Mouse (Mus musculus) gastrocnemius, postnatal 10 days (tissue): ENCODE data around the gene 1110008L16Rik. TPM values are rescaled to one million over a fixed set of nuclear protein-coding genes. Genes with fewer than 3 reads are reported as not detected.
A peak's percentile ranks its signal among the peaks of the same experiment; 100 is the strongest.
"Not testable (repeated sequence)": the region's sequence is repeated elsewhere in the genome, so short reads cannot be mapped to it uniquely, and the experiment has no call there.

Source experiments
- DNase-seq: peaks from one replicate; pipeline ENCODE4 v3.0.0; 2021; ENCODE audit warnings: mixed read lengths
- total RNA-seq, 2 experiments: library from RNA; stranded (reverse); gene quantifications; 2 replicates each; pipeline ENCODE4 v1.2.3; 2021

Gene 1110008L16Rik
- total RNA-seq, 2 experiments from 2014 or later, result 6.9 to 7.9 TPM

GRCm38 (mm10) chr12:55392733-55393577 is 93.6 kb downstream of the 1110008L16Rik start:
- no peak for DNase-seq

- DNase-seq, result not testable (repeated sequence)
These were observed 96.2 kb downstream of the 1110008L16Rik start for GRCm38 (mm10) chr12:55395601-55396000.

- no peak for DNase-seq
These were observed 97.2 kb downstream of the 1110008L16Rik start for GRCm38 (mm10) chr12:55396536-55396935.

DNA sequence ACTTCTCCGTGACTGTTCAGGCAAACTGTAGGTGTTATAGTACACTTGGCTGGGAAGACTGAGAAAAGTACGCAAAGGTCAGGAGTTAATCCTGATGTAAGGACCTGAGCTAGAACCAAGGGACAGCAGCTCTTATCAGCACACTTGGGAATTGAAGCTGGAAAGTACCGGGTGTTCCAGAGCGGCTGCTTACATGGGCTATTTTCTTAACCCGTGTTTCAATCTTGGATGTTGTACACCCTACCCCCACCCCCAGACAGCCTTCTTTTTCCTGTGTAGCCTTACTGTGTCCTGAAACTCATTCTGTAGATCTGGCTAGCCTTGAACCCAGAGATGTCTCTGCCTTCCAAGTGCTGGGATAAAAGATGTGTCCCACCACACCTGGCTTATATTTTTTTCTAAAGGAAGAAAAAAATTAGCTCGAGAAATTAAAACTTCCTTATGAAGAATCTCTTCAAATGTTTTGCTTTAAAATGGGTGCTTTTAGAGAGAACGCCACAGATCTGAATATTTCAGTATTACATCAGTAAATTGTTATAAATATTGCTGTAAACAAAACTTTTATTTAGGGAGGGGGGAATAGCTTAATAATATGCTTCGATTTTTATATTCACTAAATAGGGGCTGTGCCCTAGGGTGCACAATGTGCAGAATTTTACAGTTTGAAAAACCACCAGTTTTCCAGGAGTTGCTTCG is 98.3 kb downstream of the 1110008L16Rik start:
- DNase-seq, result no peak

DNA sequence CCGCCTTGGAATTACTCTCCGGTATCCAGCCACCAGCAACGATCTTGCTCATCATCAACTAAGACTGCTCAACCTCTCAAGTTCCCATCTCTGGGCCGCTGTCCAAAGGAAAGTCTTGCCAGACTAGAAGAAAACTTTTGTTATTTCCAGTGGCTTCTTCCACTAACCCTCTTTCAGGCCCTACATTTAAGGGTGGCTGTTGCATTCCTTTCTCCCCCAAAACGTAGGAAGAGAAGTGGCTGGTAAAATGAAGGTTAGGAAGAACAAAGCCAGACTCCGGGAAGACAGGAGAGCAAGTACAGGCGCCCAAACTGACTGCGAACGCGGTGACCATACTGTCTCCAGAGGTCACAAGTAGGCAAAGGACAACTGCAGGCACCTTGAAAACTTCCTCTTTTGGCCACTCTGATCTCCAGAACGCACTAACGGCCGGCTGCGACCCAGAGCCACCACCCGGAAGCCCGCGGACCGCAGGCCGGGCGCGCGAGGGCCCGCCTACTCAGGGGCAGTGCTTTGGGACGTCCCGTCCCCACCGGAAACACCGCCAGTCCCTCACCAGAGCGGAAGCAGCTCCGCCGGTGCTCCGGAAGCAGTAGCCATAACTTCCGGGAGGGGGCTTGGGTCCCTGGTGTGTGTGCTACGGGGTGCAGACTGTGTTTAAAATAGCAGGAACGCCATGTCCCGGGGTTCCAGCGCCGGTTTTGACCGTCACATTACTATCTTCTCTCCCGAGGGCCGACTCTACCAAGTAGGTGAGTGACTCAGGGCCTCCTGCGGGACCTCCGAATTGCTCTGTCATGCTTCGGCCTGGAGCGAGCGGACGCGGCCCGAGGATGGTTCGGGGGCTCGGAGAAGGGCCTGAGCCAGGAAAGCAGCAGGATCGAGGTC is 99.1 kb downstream of the 1110008L16Rik start:
- peak; percentile 89 for DNase-seq

DNA sequence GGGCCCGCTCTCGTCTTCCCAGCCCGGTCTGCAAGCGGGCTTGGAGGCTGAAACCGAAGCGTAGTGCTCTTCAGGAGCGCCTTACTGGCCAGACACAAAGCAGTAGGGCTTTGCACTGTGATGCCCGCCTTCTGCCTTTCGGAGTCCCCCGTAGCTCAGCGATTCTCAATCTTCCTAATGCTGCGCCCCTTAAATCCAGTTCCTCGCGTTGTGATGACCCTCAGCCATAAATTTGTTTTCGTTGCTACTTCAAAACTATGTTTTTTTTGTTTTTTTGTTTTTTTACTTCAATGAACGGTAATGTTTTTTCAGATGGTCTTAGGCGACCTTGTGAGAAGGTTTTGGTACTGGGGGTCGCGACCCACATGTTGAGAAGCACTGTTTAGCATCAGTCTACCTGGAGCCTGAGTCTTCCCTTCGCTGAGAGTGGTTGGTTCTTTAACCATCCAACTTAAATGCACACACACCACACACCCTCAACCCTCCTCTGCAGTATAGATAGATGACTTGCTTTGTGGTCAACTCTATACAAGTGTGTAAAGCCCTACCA is 99.8 kb downstream of the 1110008L16Rik start:
- DNase-seq, result no peak

GRCm38 (mm10) chr12:55407888-55408287 is 108.5 kb downstream of the 1110008L16Rik start:
- DNase-seq, result no peak

GRCm38 (mm10) chr12:55415255-55415654 is 115.9 kb downstream of the 1110008L16Rik start:
- DNase-seq, result no peak

DNA sequence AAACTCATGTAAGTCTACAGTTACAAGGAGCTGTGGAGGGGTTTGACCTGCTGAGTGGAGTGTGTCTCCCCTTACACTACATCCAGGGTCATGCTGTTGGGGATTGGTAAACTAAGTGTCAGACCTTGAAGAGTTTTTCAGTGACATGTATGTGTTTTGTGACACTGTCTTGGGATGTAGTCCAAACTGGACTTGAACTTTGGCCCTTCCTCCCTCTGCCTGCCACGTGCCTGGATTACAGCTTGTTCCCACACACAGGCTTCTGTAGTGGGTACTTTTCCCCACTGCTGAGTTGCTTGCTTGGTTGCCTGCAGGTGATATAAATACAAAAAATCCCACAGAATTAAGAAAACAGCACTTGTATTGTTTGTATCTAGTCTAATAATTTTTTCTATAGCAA is 116.4 kb downstream of the 1110008L16Rik start:
- DNase-seq, result no peak

- DNase-seq, result no peak
These were observed 120.8 kb downstream of the 1110008L16Rik start for GRCm38 (mm10) chr12:55420220-55420619.

DNA sequence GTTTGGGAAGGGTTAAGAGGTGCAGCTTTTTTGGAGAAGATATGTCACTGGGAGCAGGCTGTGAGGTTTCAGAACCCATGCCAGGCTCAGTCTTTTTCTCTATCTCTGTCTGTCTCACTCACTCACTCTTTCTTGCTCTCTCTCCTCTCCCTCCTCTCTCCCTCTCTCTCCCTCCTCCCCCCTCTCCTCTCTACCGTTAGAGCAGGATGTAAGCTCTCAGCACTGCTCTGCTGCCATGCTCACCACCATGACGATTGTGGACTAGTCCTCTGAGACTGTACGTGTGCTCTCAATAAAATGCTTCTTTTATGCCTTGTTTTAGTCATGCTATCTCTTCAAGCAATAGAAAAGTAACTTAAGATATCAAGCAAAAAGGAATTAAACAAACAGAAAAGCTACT is 122.7 kb downstream of the 1110008L16Rik start:
- DNase-seq, result no peak

GRCm38 (mm10) chr12:55426300-55426699 is 126.9 kb downstream of the 1110008L16Rik start:
- no peak for DNase-seq

- no peak for DNase-seq
These were observed 129.8 kb downstream of the 1110008L16Rik start for GRCm38 (mm10) chr12:55429201-55429600.

DNA sequence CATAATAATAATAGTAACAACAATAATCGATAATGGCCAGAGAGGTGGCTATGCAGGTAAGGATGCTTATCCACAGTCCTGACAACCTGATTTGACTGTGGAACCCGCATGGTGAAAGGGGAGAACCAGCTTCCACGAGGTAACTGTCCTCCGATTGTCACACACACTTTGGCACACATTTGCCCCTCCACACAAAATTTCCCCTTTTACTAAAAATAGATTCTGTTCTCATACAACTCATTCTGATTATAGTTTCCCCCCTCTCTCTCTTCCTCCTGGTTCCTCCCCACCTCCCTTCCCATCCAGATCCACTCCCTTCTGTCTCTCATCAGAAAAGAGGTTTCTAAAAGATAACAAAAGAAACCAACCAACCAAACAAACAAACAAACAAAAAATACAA is 130.6 kb downstream of the 1110008L16Rik start:
- no peak for DNase-seq

Other genes with a start within 250 kb of the 1110008L16Rik start
- gene 2700097O09Rik, start 219.5 kb upstream of the 1110008L16Rik start, total RNA-seq, result 1 to 10 TPM; 7.1 to 9.8 TPM
- gene Srp54a, start 219.3 kb upstream of the 1110008L16Rik start, total RNA-seq, result 10 to 100 TPM; 77.4 to 78.9 TPM
- 10 to 100 TPM in 1 of 2 experiments, 1 to 10 TPM in 1; 6.8 to 10.5 TPM for gene Fam177a, start 175.1 kb upstream of the 1110008L16Rik start, total RNA-seq
- 10 to 100 TPM; 37.7 to 38.6 TPM for gene Srp54b, start 144.5 kb upstream of the 1110008L16Rik start, total RNA-seq
- gene 1700047I17Rik2, start 100.0 kb upstream of the 1110008L16Rik start, total RNA-seq, result 1 to 10 TPM in 1 of 2 experiments, under 1 TPM in 1; 0.23 to 5.1 TPM
- gene Srp54c, start 69.4 kb upstream of the 1110008L16Rik start, total RNA-seq, result 10 to 100 TPM; 25.2 to 29.2 TPM
- gene Ppp2r3c, start 3.4 kb downstream of the 1110008L16Rik start, total RNA-seq, result 10 to 100 TPM; 10.0 to 11.7 TPM
- 100 to 1,000 TPM; 213 to 225 TPM for gene Psma6, start 84.6 kb downstream of the 1110008L16Rik start, total RNA-seq
- gene Nfkbia, start 193.1 kb downstream of the 1110008L16Rik start, total RNA-seq, result 10 to 100 TPM; 24.8 to 38.1 TPM